In the genomic region with DNA sequence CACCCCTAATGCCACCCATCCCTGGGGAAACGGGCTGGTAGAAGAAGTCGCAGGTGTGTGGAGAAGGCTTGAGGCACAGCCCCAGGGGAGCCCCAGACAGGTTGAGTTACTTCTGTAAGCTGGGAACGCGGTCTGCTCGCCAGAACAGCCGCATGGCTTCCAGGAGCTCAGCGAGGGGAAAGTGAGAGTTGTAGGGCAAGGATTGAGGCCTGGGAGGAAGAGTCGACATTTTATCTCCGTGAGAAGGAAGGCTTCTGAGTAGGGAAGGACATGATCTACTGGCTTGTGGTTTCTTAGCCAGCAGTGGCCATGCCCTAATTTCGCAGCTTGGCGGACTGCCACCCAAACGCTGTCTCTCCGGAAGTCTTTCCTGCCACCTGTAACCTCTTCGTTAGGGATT, we compare ENCODE assay signal across 8 mouse cellular contexts. TPM values are rescaled to one million over a fixed set of nuclear protein-coding genes. Genes with fewer than 3 reads are reported as not detected.
A peak's percentile ranks its signal among the peaks of the same experiment; 100 is the strongest.
DNase-seq lines count a peak whose midpoint lies in the region; ATAC-seq and TF ChIP-seq lines count a peak whose summit lies in the region.

No protein-coding gene starts in this region.

- peak overlapping the region; percentile 83 for H3K9ac ChIP-seq in ES-Bruce4 (ENCODE audit: low read depth, poor library complexity, severe bottlenecking)
- peak overlapping the region; percentile 20; the same call in 1 of the 2 replicates for H3K9ac ChIP-seq in hindbrain, embryonic 15.5 days
- no peak overlapping the region for H3K9ac ChIP-seq in liver, embryonic 15.5 days
- H3K9ac ChIP-seq in stomach, embryonic 16.5 days (ENCODE audit: low read length), result no peak overlapping the region

- peaks cover 14% of the 10 kb centered on the region; the same call in 1 of the 2 replicates for H3K4me1 ChIP-seq in heart, embryonic 10.5 days
- H3K4me1 ChIP-seq in ES-Bruce4 (ENCODE audit: control insufficient read depth, insufficient read depth, low read length), result no peaks in the 10 kb centered on the region
- H3K4me1 ChIP-seq in hindbrain, embryonic 15.5 days (replicated peaks), result peaks cover 11% of the 10 kb centered on the region
- H3K4me1 ChIP-seq in liver, embryonic 15.5 days (replicated peaks), result no peaks in the 10 kb centered on the region
- H3K4me1 ChIP-seq in stomach, embryonic 16.5 days (ENCODE audit: control insufficient read depth, insufficient read depth, low read length), result peaks cover 7% of the 10 kb centered on the region

- TF ChIP-seq CTCF in ES-Bruce4 (IDR thresholded peaks at IDR 0.05; ENCODE audit: low read depth, low read length), result no peak

- TF ChIP-seq POLR2A in ES-Bruce4 (IDR thresholded peaks at IDR 0.05; ENCODE audit: insufficient read depth, low read length), result no peak

- WGBS in heart, embryonic 10.5 days, result 3% methylated on average over 14 of the region's 14 CpGs
- 3% methylated on average over 14 of the region's 14 CpGs for WGBS in hindbrain, embryonic 15.5 days
- 2% methylated on average over 14 of the region's 14 CpGs for WGBS in liver, embryonic 15.5 days (ENCODE audit: insufficient replicate concordance)
- WGBS in stomach, embryonic 16.5 days, result 3% methylated on average over 14 of the region's 14 CpGs

- no peak overlapping the region for H3K27ac ChIP-seq in heart, embryonic 10.5 days
- no peak overlapping the region for H3K27ac ChIP-seq in ES-Bruce4 (ENCODE audit: insufficient read depth, low read length)
- no peak overlapping the region for H3K27ac ChIP-seq in hindbrain, embryonic 15.5 days (replicated peaks)
- no peak overlapping the region for H3K27ac ChIP-seq in liver, embryonic 15.5 days (replicated peaks)
- no peak overlapping the region for H3K27ac ChIP-seq in stomach, embryonic 16.5 days (ENCODE audit: low read length)

- no peaks in the 10 kb centered on the region for H3K36me3 ChIP-seq in heart, embryonic 10.5 days
- H3K36me3 ChIP-seq in ES-Bruce4 (ENCODE audit: control insufficient read depth, insufficient read depth, low read length, poor library complexity, severe bottlenecking), result no peaks in the 10 kb centered on the region
- no peaks in the 10 kb centered on the region for H3K36me3 ChIP-seq in hindbrain, embryonic 15.5 days
- no peaks in the 10 kb centered on the region for H3K36me3 ChIP-seq in liver, embryonic 15.5 days (replicated peaks)
- no peaks in the 10 kb centered on the region for H3K36me3 ChIP-seq in stomach, embryonic 16.5 days (ENCODE audit: control insufficient read depth, insufficient read depth, low read length)

- H3K9me3 ChIP-seq in heart, embryonic 10.5 days, result no peaks in the 10 kb centered on the region
- no peaks in the 10 kb centered on the region for H3K9me3 ChIP-seq in ES-Bruce4 (replicated peaks; ENCODE audit: control insufficient read depth, insufficient read depth, low read length, poor library complexity, severe bottlenecking)
- H3K9me3 ChIP-seq in hindbrain, embryonic 15.5 days, result no peaks in the 10 kb centered on the region
- no peaks in the 10 kb centered on the region for H3K9me3 ChIP-seq in liver, embryonic 15.5 days (replicated peaks)
- no peaks in the 10 kb centered on the region for H3K9me3 ChIP-seq in stomach, embryonic 16.5 days (replicated peaks; ENCODE audit: control insufficient read depth, low read length)

- H3K4me2 ChIP-seq in hindbrain, embryonic 15.5 days, result peak overlapping the region; percentile 95
- H3K4me2 ChIP-seq in liver, embryonic 15.5 days, result peak overlapping the region; percentile 64
- H3K4me2 ChIP-seq in stomach, embryonic 16.5 days (ENCODE audit: low read depth, low read length), result peak overlapping the region; percentile 93

- TF ChIP-seq EP300 in ES-Bruce4 (IDR thresholded peaks at IDR 0.05; ENCODE audit: insufficient read depth, low read depth, low read length), result no peak

- ATAC-seq in hindbrain, embryonic 15.5 days (ENCODE audit: low FRiP score, low read depth), result no peak
- ATAC-seq in liver, embryonic 15.5 days (ENCODE audit: insufficient read depth), result no peak
- ATAC-seq in stomach, embryonic 16.5 days (ENCODE audit: insufficient read depth, low FRiP score), result no peak

- H3K27me3 ChIP-seq in heart, embryonic 10.5 days (ENCODE audit: insufficient read depth, poor library complexity, severe bottlenecking), result peaks cover 59% of the 10 kb centered on the region
- no peaks in the 10 kb centered on the region; the same call in 1 of the 2 replicates for H3K27me3 ChIP-seq in ES-Bruce4 (ENCODE audit: control insufficient read depth, insufficient read depth, low read length, poor library complexity, severe bottlenecking)
- H3K27me3 ChIP-seq in hindbrain, embryonic 15.5 days, result peaks cover 19% of the 10 kb centered on the region
- peaks cover 57% of the 10 kb centered on the region for H3K27me3 ChIP-seq in liver, embryonic 15.5 days
- peaks cover 29% of the 10 kb centered on the region for H3K27me3 ChIP-seq in stomach, embryonic 16.5 days (ENCODE audit: control insufficient read depth, insufficient read depth, low read length)

- no peak for DNase-seq in heart, embryonic 10.5 days (ENCODE audit: low spot score)
- no peak for DNase-seq in heart, adult 9 months (ENCODE audit: low spot score in 2 of 2)
- peak; percentile 62 to 74 for DNase-seq in cerebellum, postnatal 25 days
- DNase-seq in thymus, postnatal 10 days (ENCODE audit: low spot score in 2 of 2), result no peak

- H3K4me3 ChIP-seq in heart, embryonic 10.5 days, result peak overlapping the region; percentile 78
- peak overlapping the region; percentile 91 for H3K4me3 ChIP-seq in ES-Bruce4 (ENCODE audit: low read depth, low read length)
- H3K4me3 ChIP-seq in hindbrain, embryonic 15.5 days, result peak overlapping the region; percentile 71
- peak overlapping the region; percentile 9 for H3K4me3 ChIP-seq in liver, embryonic 15.5 days (replicated peaks)
- H3K4me3 ChIP-seq in stomach, embryonic 16.5 days (replicated peaks; ENCODE audit: low read length), result peak overlapping the region; percentile 59

RNA-seq across cellular contexts. Expression of a gene that starts 0.9 kb away (rescaled TPM):
- polyA plus RNA-seq in heart, embryonic 10.5 days (2016; fragmentation: Nextera tagmentation; extraction: Ambion mirVana), result 0.44 and 0.59 TPM in 2 replicates
- polyA plus RNA-seq in ES-Bruce4 (2011; ENCODE audit: insufficient read depth, insufficient read length, low read depth, missing spikeins), result 11.3 and 15.5 TPM in 2 replicates
- polyA plus RNA-seq in hindbrain, embryonic 15.5 days (2015; fragmentation: Nextera tagmentation; extraction: Ambion mirVana), result 59.3 and 60.4 TPM in 2 replicates
- polyA plus RNA-seq in liver, embryonic 15.5 days (2015; fragmentation: Nextera tagmentation; extraction: Ambion mirVana), result 0.15 and 0.17 TPM in 2 replicates
- 1.5 and 2.4 TPM in 2 replicates for polyA plus RNA-seq in stomach, embryonic 16.5 days (2015; fragmentation: Nextera tagmentation; extraction: Ambion mirVana)

Comparison
In these comparisons a context has a peak if more than half of its experiments do, and no peak if none do; other contexts are left out.
1. DNase-seq: peak in cerebellum, postnatal 25 days (2 of 2); none in heart, embryonic 10.5 days (single experiment), heart, adult 9 months (0 of 2) and thymus, postnatal 10 days (0 of 2).
2. H3K4me3 ChIP-seq: peak in every context shown above with its lines; median percentile 91 in ES-Bruce4; 78 in heart, embryonic 10.5 days; 71 in hindbrain, embryonic 15.5 days; 59 in stomach, embryonic 16.5 days; 9 in liver, embryonic 15.5 days.
3. H3K9ac ChIP-seq: peak in ES-Bruce4 (single experiment) and hindbrain, embryonic 15.5 days (single experiment); none in liver, embryonic 15.5 days (single experiment) and stomach, embryonic 16.5 days (single experiment).
4. Peak in every context shown above with its lines, with median percentiles within 50 percentile points of each other: H3K4me2 ChIP-seq.